Mouse (Mus musculus) olfactory bulb, adult 2 months (tissue): ENCODE data around the gene Trim75.

ENCODE experiments used
- CTCF ChIP-seq: fragments of 200-500 bp; IDR thresholded peaks from 2 replicates; pipeline ENCODE4 v1.5.1; 2012; ENCODE audit warnings: low read depth, mild to moderate bottlenecking, low read length, moderate library complexity; ENCODE audit not compliant: insufficient read depth
- POLR2A ChIP-seq: fragments of 200-500 bp; IDR thresholded peaks from 2 replicates; pipeline ENCODE4 v1.6.1; 2012; ENCODE audit warnings: mild to moderate bottlenecking, low read depth, low read length, moderate library complexity; ENCODE audit not compliant: insufficient read depth

GRCm38 (mm10) chr8:64941019-64941418 is 46.6 kb downstream of the Trim75 start:
- no peak for TF ChIP-seq POLR2A
- TF ChIP-seq CTCF = no peak
